Mouse (Mus musculus): ENCODE measurements around the gene Phtf2. TPM values are rescaled to one million over a fixed set of nuclear protein-coding genes. Genes with fewer than 3 reads are reported as not detected.

The Phtf2 gene
- total and polyA plus RNA-seq, 2 experiments from 2014 or later: 17.4 to 24.9 TPM

GRCm38 (mm10) chr5:20751696-20752095, 130.2 kb downstream of the Phtf2 start:
- H3K36me3 ChIP-seq (ENCODE audit: insufficient read depth): no peaks in the 10 kb centered on the region
- peak; percentile 59 for DNase-seq
- H3K27me3 ChIP-seq (ENCODE audit: insufficient read depth, low read length): no peaks in the 10 kb centered on the region
- peaks cover 17% of the 10 kb centered on the region; the same call in 1 of the 2 replicates for H3K4me1 ChIP-seq (ENCODE audit: insufficient read depth)
- WGBS: 12% methylated on average over 7 of the region's 7 CpGs
- no peaks in the 10 kb centered on the region for H3K9me3 ChIP-seq (ENCODE audit: low read length)
- H3K4me3 ChIP-seq (ENCODE audit: low read depth, low read length): no peak overlapping the region
- TF ChIP-seq CTCF (IDR thresholded peaks at IDR 0.05; ENCODE audit: low read depth): no peak
- no peak overlapping the region for H3K9ac ChIP-seq
- peak; percentile 75 for ATAC-seq
- no peak overlapping the region for H3K27ac ChIP-seq (ENCODE audit: low read depth, low read length)
- H3K4me2 ChIP-seq (ENCODE audit: low read depth): no peak overlapping the region

- H3K4me3 ChIP-seq (ENCODE audit: low read depth, low read length): no peak overlapping the region
- TF ChIP-seq CTCF (IDR thresholded peaks at IDR 0.05; ENCODE audit: low read depth): no peak
- DNase-seq (peak; percentile 20), ATAC-seq (no peak)
- WGBS: 19% methylated on average over 7 of the region's 7 CpGs
- peaks cover 17% of the 10 kb centered on the region; the same call in 1 of the 2 replicates for H3K4me1 ChIP-seq (ENCODE audit: insufficient read depth)
- no peak overlapping the region for H3K4me2 ChIP-seq (ENCODE audit: low read depth)
- no peak overlapping the region for H3K9ac ChIP-seq
- no peaks in the 10 kb centered on the region for H3K27me3 ChIP-seq (ENCODE audit: insufficient read depth, low read length)
- no peak overlapping the region for H3K27ac ChIP-seq (ENCODE audit: low read depth, low read length)
- no peaks in the 10 kb centered on the region for H3K9me3 ChIP-seq (ENCODE audit: low read length)
- H3K36me3 ChIP-seq (ENCODE audit: insufficient read depth): no peaks in the 10 kb centered on the region
These were observed 130.9 kb downstream of the Phtf2 start for GRCm38 (mm10) chr5:20751000-20751399.

- H3K27ac ChIP-seq (ENCODE audit: low read depth, low read length): no peak overlapping the region
- H3K4me1 ChIP-seq (ENCODE audit: insufficient read depth): peaks cover 17% of the 10 kb centered on the region; the same call in 1 of the 2 replicates
- H3K9me3 ChIP-seq (ENCODE audit: low read length): no peaks in the 10 kb centered on the region
- H3K36me3 ChIP-seq (ENCODE audit: insufficient read depth): no peaks in the 10 kb centered on the region
- H3K4me3 ChIP-seq (ENCODE audit: low read depth, low read length): no peak overlapping the region
- no peaks in the 10 kb centered on the region for H3K27me3 ChIP-seq (ENCODE audit: insufficient read depth, low read length)
- H3K9ac ChIP-seq: no peak overlapping the region
- no peak overlapping the region for H3K4me2 ChIP-seq (ENCODE audit: low read depth)
- DNase-seq: no peak
- TF ChIP-seq CTCF (IDR thresholded peaks at IDR 0.05; ENCODE audit: low read depth): no peak
- no peak for ATAC-seq
- WGBS: 88% methylated on average over 3 of the region's 3 CpGs
These were observed 132.4 kb downstream of the Phtf2 start for GRCm38 (mm10) chr5:20749535-20749934.

GRCm38 (mm10) chr5:20748856-20749255, 133.1 kb downstream of the Phtf2 start:
- H3K9me3 ChIP-seq (ENCODE audit: low read length): no peaks in the 10 kb centered on the region
- no peak overlapping the region for H3K4me2 ChIP-seq (ENCODE audit: low read depth)
- 93% methylated on average over 8 of the region's 8 CpGs for WGBS
- no peak for TF ChIP-seq CTCF (IDR thresholded peaks at IDR 0.05; ENCODE audit: low read depth)
- H3K4me3 ChIP-seq (ENCODE audit: low read depth, low read length): no peak overlapping the region
- no peaks in the 10 kb centered on the region for H3K36me3 ChIP-seq (ENCODE audit: insufficient read depth)
- H3K4me1 ChIP-seq (ENCODE audit: insufficient read depth): peaks cover 17% of the 10 kb centered on the region; the same call in 1 of the 2 replicates
- ATAC-seq (no peak), DNase-seq (no peak)
- H3K27me3 ChIP-seq (ENCODE audit: insufficient read depth, low read length): no peaks in the 10 kb centered on the region
- H3K9ac ChIP-seq: no peak overlapping the region
- no peak overlapping the region for H3K27ac ChIP-seq (ENCODE audit: low read depth, low read length)

GRCm38 (mm10) chr5:20748142-20748541, 133.8 kb downstream of the Phtf2 start:
- H3K4me2 ChIP-seq (ENCODE audit: low read depth): no peak overlapping the region
- no peak for TF ChIP-seq CTCF (IDR thresholded peaks at IDR 0.05; ENCODE audit: low read depth)
- no peaks in the 10 kb centered on the region for H3K36me3 ChIP-seq (ENCODE audit: insufficient read depth)
- H3K9ac ChIP-seq: no peak overlapping the region
- peak; percentile 28 for DNase-seq
- H3K4me1 ChIP-seq (ENCODE audit: insufficient read depth): peaks cover 17% of the 10 kb centered on the region; the same call in 1 of the 2 replicates
- peak; percentile 60 for ATAC-seq
- no peaks in the 10 kb centered on the region for H3K27me3 ChIP-seq (ENCODE audit: insufficient read depth, low read length)
- 16% methylated on average over 4 of the region's 4 CpGs for WGBS
- H3K9me3 ChIP-seq (ENCODE audit: low read length): no peaks in the 10 kb centered on the region
- H3K27ac ChIP-seq (ENCODE audit: low read depth, low read length): no peak overlapping the region
- no peak overlapping the region for H3K4me3 ChIP-seq (ENCODE audit: low read depth, low read length)

- 91% methylated on average over 8 of the region's 8 CpGs for whole genome bisulfite sequencing
- H3K36me3 ChIP-seq (ENCODE audit: insufficient read depth): no peaks in the 10 kb centered on the region
- no peaks in the 10 kb centered on the region for H3K9me3 ChIP-seq (ENCODE audit: low read length)
These were observed 140.0 kb downstream of the Phtf2 start for GRCm38 (mm10) chr5:20741936-20742335.

GRCm38 (mm10) chr5:20741193-20741592, 140.7 kb downstream of the Phtf2 start:
- no peak for ATAC-seq
- H3K27ac ChIP-seq (ENCODE audit: low read depth, low read length): no peak overlapping the region
- no peak for DNase-seq
- TF ChIP-seq CTCF (IDR thresholded peaks at IDR 0.05; ENCODE audit: low read depth): no peak
- no peaks in the 10 kb centered on the region for H3K9me3 ChIP-seq (ENCODE audit: low read length)
- H3K9ac ChIP-seq: no peak overlapping the region
- no peak overlapping the region for H3K4me3 ChIP-seq (ENCODE audit: low read depth, low read length)
- H3K4me2 ChIP-seq (ENCODE audit: low read depth): no peak overlapping the region
- no peaks in the 10 kb centered on the region for H3K36me3 ChIP-seq (ENCODE audit: insufficient read depth)
- 89% methylated on average over 6 of the region's 6 CpGs for WGBS
- no peaks in the 10 kb centered on the region for H3K4me1 ChIP-seq (ENCODE audit: insufficient read depth)
- no peaks in the 10 kb centered on the region for H3K27me3 ChIP-seq (ENCODE audit: insufficient read depth, low read length)

More at GRCm38 (mm10) chr5:20741936-20742335, 140.0 kb downstream of the Phtf2 start:
- Histone ChIP-seq H3K4me2 (ENCODE audit: low read depth) (no peak overlapping the region), H3K27me3 (ENCODE audit: insufficient read depth, low read length) (no peaks in the 10 kb centered on the region), H3K27ac (ENCODE audit: low read depth, low read length) (no peak overlapping the region), H3K4me3 (ENCODE audit: low read depth, low read length) (no peak overlapping the region), H3K4me1 (ENCODE audit: insufficient read depth) (no peaks in the 10 kb centered on the region), H3K9ac (no peak overlapping the region)
- TF ChIP-seq CTCF (IDR thresholded peaks at IDR 0.05; ENCODE audit: low read depth): no peak
- ATAC-seq (no peak), DNase-seq (no peak)

Measured in forebrain, postnatal 0 days (tissue).